Mouse (Mus musculus): ENCODE data around the gene 2200002J24Rik. TPM values are rescaled to one million over a fixed set of nuclear protein-coding genes. Genes with fewer than 3 reads are reported as not detected.

Gene 2200002J24Rik
- polyA plus RNA-seq, 1 experiment from 2014 or later: 61.2 TPM

DNA sequence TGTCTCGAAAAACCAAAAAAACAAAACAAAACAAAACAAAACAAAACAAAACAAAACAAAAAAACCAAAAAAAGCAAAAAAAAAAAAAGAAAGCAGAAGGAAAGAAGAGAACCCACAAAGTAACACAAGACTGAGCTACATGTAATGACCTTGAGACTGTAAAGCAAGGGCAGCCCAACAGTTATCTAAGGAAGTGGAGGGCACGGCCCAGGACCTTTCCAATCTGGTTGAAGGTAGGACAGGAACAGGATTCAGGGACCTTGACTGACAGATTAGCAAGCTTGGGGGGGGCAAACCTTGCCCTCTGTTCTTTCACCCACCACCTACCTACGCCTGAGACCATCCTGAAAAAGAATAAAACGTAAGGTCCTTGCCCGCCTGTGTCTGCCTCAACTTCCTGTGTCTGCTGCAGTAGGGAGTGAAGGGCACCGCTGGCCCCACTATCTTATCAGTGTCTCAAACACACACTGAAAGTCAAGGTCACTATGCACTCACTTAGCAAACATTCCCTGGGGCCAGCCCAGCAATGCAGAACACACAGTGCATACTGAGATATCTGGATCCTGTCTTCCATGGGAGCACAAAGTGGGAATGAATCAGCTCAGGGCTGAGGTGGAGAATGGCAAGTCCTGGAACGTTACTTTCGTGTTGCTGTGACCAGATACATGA is 7.6 kb downstream of the 2200002J24Rik start:
- no peaks in the 10 kb centered on the region for H3K4me1 ChIP-seq (replicated peaks; ENCODE audit: control insufficient read depth, insufficient read depth)
- no peak overlapping the region for H3K4me2 ChIP-seq (replicated peaks; ENCODE audit: low read depth)
- no peak overlapping the region for H3K9ac ChIP-seq (ENCODE audit: low read length)
- peak; percentile 87 for ATAC-seq (ENCODE audit: low FRiP score, low TSS enrichment)
- no peaks in the 10 kb centered on the region for H3K27me3 ChIP-seq (ENCODE audit: control insufficient read depth, insufficient read depth, low read length)
- H3K27ac ChIP-seq (replicated peaks): peak overlapping the region; percentile 56
- TF ChIP-seq CTCF (IDR thresholded peaks at IDR 0.05; ENCODE audit: low read depth) (no peak), EP300 (optimal IDR thresholded peaks at IDR 0.05) (no peak)
- DNase-seq (ENCODE audit: low spot score): peak; percentile 78
- H3K36me3 ChIP-seq (ENCODE audit: control insufficient read depth, insufficient read depth, low read length): no peaks in the 10 kb centered on the region
- no peak overlapping the region for H3K4me3 ChIP-seq (ENCODE audit: low read depth, low read length)
- H3K9me3 ChIP-seq (ENCODE audit: control insufficient read depth, low read length): no peaks in the 10 kb centered on the region
- WGBS: 47% methylated on average over 8 of the region's 8 CpGs

DNA sequence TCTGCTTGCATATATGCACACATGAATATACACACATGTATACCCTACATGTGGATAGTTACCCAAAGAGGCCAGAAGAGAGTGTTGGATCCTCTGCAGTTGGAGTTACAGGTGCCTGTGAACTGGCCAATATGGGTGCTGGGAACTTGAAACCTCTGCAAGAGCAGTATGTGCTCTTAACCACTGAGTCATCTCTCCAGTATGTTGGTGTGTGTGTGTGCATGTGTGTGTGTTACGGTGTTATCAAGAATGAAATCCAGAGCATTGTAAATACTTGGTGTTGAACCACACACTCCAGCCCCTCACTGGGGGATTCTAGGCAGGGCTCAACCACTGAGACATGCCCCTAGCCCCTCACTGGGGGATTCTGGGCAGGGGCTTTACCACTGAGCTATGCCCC is 8.7 kb downstream of the 2200002J24Rik start:
- no peak overlapping the region; the same call in 1 of the 2 replicates for H3K27ac ChIP-seq (replicated peaks)
- WGBS: 47% methylated on average over 1 of the region's 1 CpGs
- no peak overlapping the region for H3K4me2 ChIP-seq (replicated peaks; ENCODE audit: low read depth)
- H3K9me3 ChIP-seq (ENCODE audit: control insufficient read depth, low read length): no peaks in the 10 kb centered on the region
- no peak for TF ChIP-seq CTCF (IDR thresholded peaks at IDR 0.05; ENCODE audit: low read depth)
- no peak overlapping the region for H3K4me3 ChIP-seq (ENCODE audit: low read depth, low read length)
- DNase-seq (ENCODE audit: low spot score): peak; percentile 50
- H3K9ac ChIP-seq (ENCODE audit: low read length): no peak overlapping the region
- H3K4me1 ChIP-seq (replicated peaks; ENCODE audit: control insufficient read depth, insufficient read depth): no peaks in the 10 kb centered on the region
- H3K27me3 ChIP-seq (ENCODE audit: control insufficient read depth, insufficient read depth, low read length): no peaks in the 10 kb centered on the region
- peak; percentile 28; the same call in 1 of the 2 replicates for ATAC-seq (ENCODE audit: low FRiP score, low TSS enrichment)
- no peaks in the 10 kb centered on the region for H3K36me3 ChIP-seq (ENCODE audit: control insufficient read depth, insufficient read depth, low read length)

DNA sequence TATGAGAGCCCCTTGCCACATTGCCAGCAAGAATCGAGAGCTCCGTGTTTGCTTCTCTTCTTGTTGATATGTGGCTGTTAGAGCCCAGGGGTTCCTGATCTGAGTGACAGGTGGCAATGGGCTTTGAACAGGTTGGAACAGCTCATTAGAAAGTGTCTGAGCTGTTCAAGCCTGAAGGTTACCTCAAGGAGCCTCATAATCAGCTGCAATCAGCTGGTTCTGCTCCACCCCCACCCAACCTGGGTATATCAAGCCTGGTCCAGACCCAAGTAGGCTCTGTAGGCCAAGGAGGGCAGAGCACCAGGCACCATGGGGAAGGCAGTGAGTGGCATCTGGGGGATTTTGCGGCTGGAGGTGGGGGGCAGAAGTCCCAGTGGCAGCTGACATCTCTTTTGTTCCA is 13.2 kb downstream of the 2200002J24Rik start, which contains the start of gene Atp4a:
Gene Atp4a (plus strand): TSS at position 268 of the 400 bp plus-strand sequence.
- 81% methylated on average over 3 of the region's 3 CpGs for WGBS
- Histone ChIP-seq H3K4me1 (replicated peaks; ENCODE audit: control insufficient read depth, insufficient read depth) (no peaks in the 10 kb centered on the region), H3K4me2 (replicated peaks; ENCODE audit: low read depth) (no peak within 1 kb of the TSS), H3K9me3 (ENCODE audit: control insufficient read depth, low read length) (no peaks in the 10 kb centered on the region), H3K9ac (ENCODE audit: low read length) (no peak within 1 kb of the TSS), H3K27ac (replicated peaks) (no peak within 1 kb of the TSS), H3K27me3 (ENCODE audit: control insufficient read depth, insufficient read depth, low read length) (no peaks in the 10 kb centered on the region), H3K36me3 (ENCODE audit: control insufficient read depth, insufficient read depth, low read length) (no peaks in the 10 kb centered on the region), H3K4me3 (ENCODE audit: low read depth, low read length) (no peak within 1 kb of the TSS)
- DNase-seq (ENCODE audit: low spot score) (no peak), ATAC-seq (ENCODE audit: low FRiP score, low TSS enrichment) (no peak)
- TF ChIP-seq CTCF (IDR thresholded peaks at IDR 0.05; ENCODE audit: low read depth) (no peak), EP300 (optimal IDR thresholded peaks at IDR 0.05) (no peak)

DNA sequence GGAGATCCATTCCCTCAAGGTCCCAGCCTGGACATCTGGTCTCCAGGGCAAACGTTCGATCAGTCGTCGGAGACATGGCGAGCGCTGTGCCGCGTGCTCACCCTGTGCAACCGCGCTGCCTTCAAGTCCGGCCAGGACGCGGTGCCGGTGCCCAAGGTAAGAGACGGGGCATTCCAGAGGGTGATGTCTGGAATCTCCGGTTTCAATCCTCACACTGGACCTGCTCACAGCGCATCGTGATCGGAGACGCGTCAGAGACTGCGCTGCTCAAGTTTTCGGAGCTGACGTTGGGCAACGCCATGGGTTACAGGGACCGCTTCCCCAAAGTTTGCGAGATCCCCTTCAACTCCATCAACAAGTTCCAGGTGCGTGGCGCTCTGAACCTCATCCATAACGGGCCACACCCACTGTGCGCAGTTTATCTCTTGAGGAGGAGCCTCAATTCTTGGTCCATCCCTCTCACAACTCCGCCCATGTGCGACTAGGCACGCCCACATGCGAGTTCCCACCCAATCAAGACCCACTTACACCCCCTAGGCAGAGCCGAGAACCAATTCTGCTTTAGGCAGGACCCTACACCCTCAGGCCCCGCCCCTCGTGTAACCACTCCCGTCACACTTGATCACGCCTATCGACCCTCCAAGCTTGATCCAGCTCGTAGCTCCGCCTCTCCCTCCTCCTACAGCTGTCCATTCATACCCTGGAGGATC is 18.4 kb downstream of the 2200002J24Rik start:
- H3K27me3 ChIP-seq (ENCODE audit: control insufficient read depth, insufficient read depth, low read length): no peaks in the 10 kb centered on the region
- ATAC-seq (ENCODE audit: low FRiP score, low TSS enrichment) (peak; percentile 90), DNase-seq (ENCODE audit: low spot score) (peak; percentile 90)
- peak overlapping the region; percentile 51 for H3K4me2 ChIP-seq (replicated peaks; ENCODE audit: low read depth)
- no peak overlapping the region for H3K9ac ChIP-seq (ENCODE audit: low read length)
- H3K4me1 ChIP-seq (replicated peaks; ENCODE audit: control insufficient read depth, insufficient read depth): no peaks in the 10 kb centered on the region
- H3K4me3 ChIP-seq (ENCODE audit: low read depth, low read length): peak overlapping the region; percentile 19
- 2% methylated on average over 43 of the region's 43 CpGs for WGBS
- TF ChIP-seq CTCF (IDR thresholded peaks at IDR 0.05; ENCODE audit: low read depth) (no peak), EP300 (optimal IDR thresholded peaks at IDR 0.05) (no peak)
- no peak overlapping the region for H3K27ac ChIP-seq (replicated peaks)
- H3K36me3 ChIP-seq (ENCODE audit: control insufficient read depth, insufficient read depth, low read length): no peaks in the 10 kb centered on the region
- no peaks in the 10 kb centered on the region for H3K9me3 ChIP-seq (ENCODE audit: control insufficient read depth, low read length)

DNA sequence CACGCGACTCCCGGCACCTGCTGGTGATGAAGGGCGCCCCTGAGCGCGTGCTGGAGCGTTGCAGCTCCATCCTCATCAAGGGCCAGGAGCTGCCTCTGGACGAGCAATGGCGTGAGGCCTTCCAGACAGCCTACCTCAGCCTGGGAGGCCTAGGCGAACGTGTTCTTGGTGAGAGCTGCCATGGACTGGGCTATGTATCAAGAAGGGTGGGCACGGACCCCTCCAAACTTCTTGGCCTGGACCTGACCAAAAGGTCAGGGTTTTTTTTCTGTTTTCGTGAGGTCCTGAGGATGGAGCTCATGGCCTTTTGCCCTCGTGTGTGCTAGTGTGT is 19.0 kb downstream of the 2200002J24Rik start:
- Histone ChIP-seq H3K4me2 (replicated peaks; ENCODE audit: low read depth) (peak overlapping the region; percentile 51), H3K36me3 (ENCODE audit: control insufficient read depth, insufficient read depth, low read length) (no peaks in the 10 kb centered on the region), H3K27ac (replicated peaks) (no peak overlapping the region), H3K9ac (ENCODE audit: low read length) (no peak overlapping the region), H3K4me3 (ENCODE audit: low read depth, low read length) (peak overlapping the region; percentile 19), H3K9me3 (ENCODE audit: control insufficient read depth, low read length) (no peaks in the 10 kb centered on the region), H3K4me1 (replicated peaks; ENCODE audit: control insufficient read depth, insufficient read depth) (no peaks in the 10 kb centered on the region), H3K27me3 (ENCODE audit: control insufficient read depth, insufficient read depth, low read length) (no peaks in the 10 kb centered on the region)
- ATAC-seq (ENCODE audit: low FRiP score, low TSS enrichment) (no peak; the same call in 1 of the 2 replicates), DNase-seq (ENCODE audit: low spot score) (no peak)
- 15% methylated on average over 14 of the region's 14 CpGs for WGBS
- TF ChIP-seq CTCF (IDR thresholded peaks at IDR 0.05; ENCODE audit: low read depth): peak; percentile 43
- no peak for TF ChIP-seq EP300 (optimal IDR thresholded peaks at IDR 0.05)

DNA sequence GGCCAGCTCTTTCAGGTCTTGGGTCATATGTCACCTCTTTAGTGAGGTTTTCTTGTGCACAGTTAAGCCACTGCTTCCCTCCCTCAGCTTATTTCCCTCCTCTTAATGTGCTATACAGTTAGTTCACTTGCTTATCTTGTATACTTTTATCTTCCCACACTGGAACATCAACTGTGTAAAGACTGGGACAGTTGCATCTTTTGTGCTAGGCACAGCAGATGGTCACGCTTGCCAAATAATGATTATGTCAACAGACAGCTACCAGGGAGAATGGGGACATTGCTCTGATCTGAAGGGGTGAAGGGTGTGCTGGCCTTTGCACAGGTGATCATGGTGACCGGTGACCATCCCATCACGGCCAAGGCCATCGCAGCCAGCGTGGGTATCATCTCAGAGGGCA is 20.9 kb downstream of the 2200002J24Rik start:
- H3K9ac ChIP-seq (ENCODE audit: low read length): no peak overlapping the region
- TF ChIP-seq CTCF (IDR thresholded peaks at IDR 0.05; ENCODE audit: low read depth) (no peak), EP300 (optimal IDR thresholded peaks at IDR 0.05) (no peak)
- ATAC-seq (ENCODE audit: low FRiP score, low TSS enrichment) (no peak), DNase-seq (ENCODE audit: low spot score) (no peak)
- H3K27me3 ChIP-seq (ENCODE audit: control insufficient read depth, insufficient read depth, low read length): no peaks in the 10 kb centered on the region
- no peak overlapping the region for H3K4me2 ChIP-seq (replicated peaks; ENCODE audit: low read depth)
- no peak overlapping the region for H3K27ac ChIP-seq (replicated peaks)
- WGBS: 86% methylated on average over 5 of the region's 5 CpGs
- no peaks in the 10 kb centered on the region for H3K4me1 ChIP-seq (replicated peaks; ENCODE audit: control insufficient read depth, insufficient read depth)
- H3K36me3 ChIP-seq (ENCODE audit: control insufficient read depth, insufficient read depth, low read length): no peaks in the 10 kb centered on the region
- H3K9me3 ChIP-seq (ENCODE audit: control insufficient read depth, low read length): no peaks in the 10 kb centered on the region
- H3K4me3 ChIP-seq (ENCODE audit: low read depth, low read length): no peak overlapping the region
